Mouse (Mus musculus) CD4-positive, CD25-positive, alpha-beta regulatory T cell, adult 2 months (primary cell): ENCODE data around the gene Mycbpap.

Experiments
- DNase-seq: peaks from one replicate; pipeline ENCODE4 v3.0.0-alpha.2; 2012; ENCODE audit warnings: low read depth, low spot score

Gene Mycbpap

DNA sequence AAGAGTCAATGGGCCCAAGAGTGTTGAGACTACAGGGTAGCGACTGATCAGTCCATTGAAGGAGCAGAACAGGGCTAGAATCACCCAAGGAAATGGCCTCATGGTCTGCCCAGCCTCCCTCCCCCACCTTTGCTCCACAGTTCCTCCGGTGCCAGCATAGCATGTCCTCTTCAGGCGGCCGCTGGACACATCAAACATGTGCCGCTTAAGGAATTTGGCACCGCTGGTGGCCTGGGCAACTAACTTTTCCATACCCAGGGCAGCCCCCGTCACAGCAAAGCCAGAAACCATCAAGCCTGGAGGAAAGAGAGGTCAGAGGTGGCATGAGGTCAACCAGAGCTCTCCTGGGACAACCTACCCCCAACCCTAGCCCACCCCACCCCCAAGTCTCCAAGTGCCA is 39.6 kb downstream of the Mycbpap start:
- DNase-seq = no peak

DNA sequence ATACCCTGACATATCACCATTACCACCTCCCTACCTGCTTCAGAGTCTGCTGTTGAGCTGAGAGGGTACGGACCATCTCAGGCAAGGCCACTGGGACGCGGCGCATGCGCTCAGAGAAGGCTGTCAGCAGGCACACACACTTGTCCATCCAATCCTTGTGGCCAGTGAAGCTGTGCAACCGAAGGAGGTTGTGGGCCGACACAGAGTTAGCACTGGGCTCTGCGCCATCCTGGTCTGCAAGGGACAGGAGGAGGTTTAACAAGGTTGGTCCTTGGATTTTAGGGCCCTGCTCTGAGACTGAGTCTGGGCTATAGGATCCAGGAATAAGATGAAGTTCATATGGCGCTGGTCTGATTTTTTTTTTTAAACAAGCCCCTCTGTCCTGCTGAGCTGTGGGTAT is 41.2 kb downstream of the Mycbpap start:
- DNase-seq = no peak

GRCm38 (mm10) chr11:94477651-94478050 is 43.9 kb downstream of the Mycbpap start:
- no peak for DNase-seq

DNA sequence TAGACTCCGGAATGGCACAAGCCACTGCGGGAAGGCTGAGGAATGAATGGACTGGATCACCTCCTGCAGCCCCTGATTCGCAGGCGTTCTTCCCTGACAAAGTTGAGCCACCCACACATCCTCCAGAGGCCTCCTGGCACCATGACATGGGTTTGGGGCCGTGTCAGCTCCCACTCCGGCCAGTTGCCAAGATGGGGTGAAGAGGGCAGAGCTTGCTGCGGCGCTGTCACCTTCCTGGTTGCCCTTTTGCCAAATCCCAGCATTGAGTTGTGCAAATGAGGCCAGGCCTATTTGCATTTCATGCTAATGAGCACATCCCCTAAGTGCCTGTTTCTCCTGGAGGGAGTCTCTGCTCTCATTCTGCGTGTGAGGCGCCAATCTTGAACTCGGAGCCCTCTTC is 45.8 kb downstream of the Mycbpap start:
- no peak for DNase-seq

GRCm38 (mm10) chr11:94474544-94474910 is 47.0 kb downstream of the Mycbpap start:
- no peak for DNase-seq

DNA sequence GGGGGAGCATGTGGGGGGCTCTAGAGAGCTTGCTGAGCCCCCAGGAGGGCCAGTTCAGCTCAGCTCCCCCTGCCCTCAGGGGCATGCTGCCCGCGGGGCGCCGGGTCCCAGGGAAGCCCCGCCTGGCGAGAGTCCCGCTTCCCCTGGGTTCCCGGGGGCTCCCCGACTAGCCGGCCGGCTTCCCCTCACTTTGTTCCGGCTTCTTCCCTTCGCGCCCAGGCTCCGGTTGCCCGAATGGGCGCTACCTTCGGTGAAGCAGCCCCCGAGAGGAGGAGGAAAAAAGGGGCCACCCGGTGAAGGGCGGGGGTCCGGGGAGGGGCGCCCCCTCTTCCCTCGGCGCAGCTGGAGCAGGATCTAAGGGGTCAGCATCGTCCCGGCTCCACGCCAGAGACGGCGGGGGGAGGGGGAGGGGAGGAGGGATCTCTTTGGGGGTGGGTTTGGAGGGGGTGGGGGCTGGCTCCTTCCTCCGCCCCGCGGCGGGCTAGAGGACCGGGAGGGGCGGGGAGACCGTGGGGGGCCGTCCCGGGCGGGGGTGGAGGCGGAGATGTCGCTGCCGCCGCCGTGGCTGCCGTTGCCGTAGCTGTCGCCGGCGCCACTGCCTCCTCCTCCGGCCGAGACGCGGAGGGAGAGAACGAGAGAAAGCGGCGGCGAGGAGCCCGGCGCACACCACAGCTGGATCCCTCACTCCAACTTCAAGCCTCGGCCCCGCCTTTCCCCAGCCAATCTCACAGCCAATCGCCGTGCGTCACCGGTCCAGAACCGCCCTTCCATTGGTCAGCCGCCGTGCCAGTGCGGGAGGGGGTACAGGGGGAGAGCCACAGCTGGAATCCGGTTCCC is 47.6 kb downstream of the Mycbpap start, which contains the start of gene Cacna1g:
Cacna1g (minus strand) TSS at position 492 of the 837 bp plus-strand sequence.
- peak; percentile 77 for DNase-seq

- peak; percentile 16 for DNase-seq
Observed at GRCm38 (mm10) chr11:94472916-94473706, 48.4 kb downstream of the Mycbpap start.

DNA sequence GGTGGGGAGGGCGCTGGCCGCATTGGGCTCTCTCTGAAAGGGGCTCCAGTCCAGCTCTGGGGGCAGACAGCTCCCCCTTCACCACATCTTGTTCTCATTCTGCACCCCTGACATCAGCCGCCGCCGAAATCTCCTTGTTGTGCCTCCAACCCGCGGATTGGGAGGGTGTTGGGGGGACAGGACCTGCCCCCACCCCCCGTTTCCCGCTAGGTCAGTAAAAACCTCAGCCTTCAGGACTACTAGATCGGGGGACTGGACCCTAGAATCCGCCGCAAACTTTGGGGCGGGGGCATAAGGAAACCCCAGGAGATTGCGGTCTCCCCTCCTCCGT is 49.0 kb downstream of the Mycbpap start:
- peak; percentile 37 for DNase-seq

GRCm38 (mm10) chr11:94471740-94472584 is 49.6 kb downstream of the Mycbpap start:
- DNase-seq = peak; percentile 20

DNA sequence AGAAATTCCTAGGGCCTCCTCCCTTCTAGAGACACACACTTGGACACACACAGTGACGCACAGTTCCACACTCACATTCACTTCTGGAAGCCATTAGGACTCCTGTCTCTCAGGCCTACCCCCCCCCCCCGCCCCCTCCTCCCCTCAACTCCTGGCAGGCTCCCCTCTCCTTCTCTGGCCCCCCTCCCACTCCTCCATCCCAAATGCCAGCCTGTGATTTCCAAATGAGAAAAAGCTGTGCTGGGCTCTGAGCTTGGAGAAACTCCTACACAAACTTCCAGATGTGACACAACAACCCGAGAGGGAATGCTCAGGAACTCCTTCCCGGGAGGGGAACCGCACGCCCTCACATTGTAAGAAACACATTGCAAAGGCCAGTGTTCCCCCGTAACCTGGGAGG is 51.2 kb downstream of the Mycbpap start:
- DNase-seq = no peak

DNA sequence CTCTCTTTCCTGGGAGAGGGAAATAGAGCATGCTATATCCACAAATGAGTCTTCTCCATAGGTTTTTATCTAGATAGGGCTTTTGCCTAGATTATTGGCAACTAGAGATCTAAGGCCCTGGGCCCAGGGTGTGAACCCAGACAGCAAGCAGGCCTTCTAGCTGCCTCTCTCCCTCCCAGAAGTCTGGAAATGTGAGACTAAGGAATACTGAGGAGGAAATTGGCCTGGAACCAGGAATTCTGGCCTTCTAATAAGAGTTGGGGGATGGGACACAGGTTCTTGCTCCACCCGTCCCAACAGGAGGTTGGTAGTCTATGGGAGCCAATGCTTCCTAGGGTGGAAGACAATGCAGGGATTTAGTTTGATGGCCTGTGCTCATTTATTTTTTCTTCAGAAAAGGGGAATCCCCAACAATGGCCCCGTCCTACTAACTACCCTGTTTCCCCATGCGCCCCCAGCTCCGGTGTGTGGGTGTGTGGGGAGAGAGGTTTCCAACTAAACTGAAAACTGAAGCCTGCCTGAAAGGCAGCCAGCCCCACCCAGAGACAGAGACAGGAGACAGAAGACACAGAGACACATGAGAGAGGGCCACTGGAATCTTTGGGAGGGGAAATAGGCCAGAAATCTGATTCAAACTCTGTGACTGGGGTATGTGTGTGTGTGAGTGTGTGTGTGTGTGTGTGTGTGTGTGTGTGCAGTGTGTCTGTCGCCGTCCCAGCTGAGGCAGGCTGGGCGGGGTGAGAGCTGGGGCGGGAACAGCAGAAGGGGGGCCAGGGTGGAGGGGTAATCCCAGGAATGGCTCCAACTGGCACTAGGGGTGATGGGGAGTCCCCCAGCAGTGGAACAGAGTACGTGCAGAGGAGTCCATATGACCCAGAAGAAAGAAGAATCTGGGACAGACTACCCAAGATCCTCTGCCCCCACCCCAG is 52.1 kb downstream of the Mycbpap start:
- no peak for DNase-seq

- DNase-seq = no peak
Observed at GRCm38 (mm10) chr11:94468582-94469064, 52.9 kb downstream of the Mycbpap start.

DNA sequence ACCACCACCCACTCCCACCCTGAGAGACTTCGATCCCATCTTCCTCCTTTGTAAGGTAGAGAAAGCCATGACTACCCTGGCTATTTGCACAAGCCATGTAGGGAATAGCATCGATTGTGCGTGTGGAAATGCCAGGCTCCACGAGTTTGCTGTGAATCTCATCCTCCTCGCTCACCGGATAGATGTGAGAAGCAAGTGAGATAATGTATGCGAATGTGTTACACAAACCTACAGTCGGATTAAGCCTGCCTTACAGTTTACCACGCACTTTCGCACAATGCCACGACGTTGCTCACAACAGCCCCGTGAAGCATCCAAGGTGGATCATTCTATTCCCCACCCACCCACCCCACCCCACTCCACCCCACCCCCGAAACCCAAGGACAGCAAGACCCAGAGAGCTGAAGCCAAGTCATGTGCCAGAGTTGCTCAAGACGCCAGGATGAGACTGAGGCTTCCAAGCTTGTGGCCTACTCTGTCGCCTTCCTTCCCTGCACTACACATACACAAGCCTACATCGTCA is 55.1 kb downstream of the Mycbpap start:
- DNase-seq = no peak

DNA sequence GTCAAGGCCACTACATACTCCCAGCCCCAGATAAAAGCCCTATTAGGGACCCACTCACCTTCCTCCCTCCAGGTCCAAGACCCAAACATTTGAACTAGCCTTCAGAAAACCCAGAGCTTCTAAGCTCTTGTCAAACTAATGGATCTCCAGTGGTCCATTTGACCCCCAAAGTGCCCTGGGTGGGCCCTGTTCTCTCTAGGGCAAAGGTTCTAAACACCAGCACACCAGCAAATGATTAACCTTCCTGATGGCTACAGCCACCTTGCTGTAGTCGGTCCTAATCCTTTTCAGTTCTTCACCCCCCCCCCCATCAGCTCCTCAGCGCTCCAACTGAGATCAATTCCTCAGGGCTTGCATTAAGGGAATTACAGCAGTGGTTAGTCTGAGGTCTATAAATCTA is 57.4 kb downstream of the Mycbpap start:
- no peak for DNase-seq

- DNase-seq = no peak
Observed at GRCm38 (mm10) chr11:94461856-94462255, 59.7 kb downstream of the Mycbpap start.

DNA sequence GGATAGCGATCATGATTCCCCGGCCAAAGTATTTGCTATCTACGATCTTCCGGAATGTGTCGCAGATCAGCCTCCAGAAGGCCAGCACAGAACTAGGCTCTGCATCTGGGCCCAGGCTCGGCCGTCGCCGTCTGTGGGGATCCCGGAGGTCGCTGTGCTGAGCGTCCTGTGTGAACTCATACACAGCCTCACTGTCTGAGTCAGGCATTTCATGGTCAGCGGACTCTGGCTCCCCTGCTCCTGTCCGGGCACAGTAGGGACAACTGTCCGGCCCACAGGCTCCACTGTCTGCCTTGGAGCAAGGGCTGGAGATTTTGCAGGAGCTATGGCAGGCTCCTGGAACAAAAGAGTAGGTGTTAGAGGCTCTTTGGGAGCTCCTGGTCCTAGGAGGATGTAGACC is 64.5 kb downstream of the Mycbpap start:
- no peak for DNase-seq

- no peak for DNase-seq
Observed at GRCm38 (mm10) chr11:94456347-94456746, 65.2 kb downstream of the Mycbpap start.

DNA sequence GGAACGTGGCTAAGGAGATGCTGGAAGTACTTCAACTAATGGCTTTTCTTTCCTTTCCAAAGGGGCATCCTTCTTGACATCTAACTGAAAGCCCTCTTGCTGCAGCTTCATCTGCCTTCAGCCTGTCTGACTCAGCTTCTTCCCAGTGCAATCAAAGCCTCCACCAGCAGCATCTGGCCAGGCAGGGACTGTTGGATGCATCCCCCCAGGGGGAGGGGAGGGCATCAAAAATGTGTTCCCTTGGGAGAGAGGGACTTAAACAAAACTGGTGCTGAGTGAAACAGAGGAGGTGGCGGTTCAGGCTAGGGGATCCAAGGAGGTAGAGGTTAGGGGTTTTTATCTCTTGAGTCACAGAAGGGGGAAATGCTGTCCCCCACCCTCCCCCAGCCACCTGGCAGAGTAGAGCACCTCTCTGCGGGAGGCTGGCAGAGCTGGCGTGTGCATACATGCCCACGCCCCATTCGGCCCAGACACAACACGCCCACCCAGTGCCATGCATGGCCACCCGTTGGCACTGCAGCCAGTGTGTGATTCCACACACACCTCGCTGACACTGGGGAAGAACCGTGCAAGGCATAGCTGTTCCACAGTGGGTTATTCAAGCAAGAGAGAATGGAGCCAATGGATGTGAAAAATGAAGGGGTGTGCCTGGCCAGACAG is 66.3 kb downstream of the Mycbpap start:
- DNase-seq = no peak

DNA sequence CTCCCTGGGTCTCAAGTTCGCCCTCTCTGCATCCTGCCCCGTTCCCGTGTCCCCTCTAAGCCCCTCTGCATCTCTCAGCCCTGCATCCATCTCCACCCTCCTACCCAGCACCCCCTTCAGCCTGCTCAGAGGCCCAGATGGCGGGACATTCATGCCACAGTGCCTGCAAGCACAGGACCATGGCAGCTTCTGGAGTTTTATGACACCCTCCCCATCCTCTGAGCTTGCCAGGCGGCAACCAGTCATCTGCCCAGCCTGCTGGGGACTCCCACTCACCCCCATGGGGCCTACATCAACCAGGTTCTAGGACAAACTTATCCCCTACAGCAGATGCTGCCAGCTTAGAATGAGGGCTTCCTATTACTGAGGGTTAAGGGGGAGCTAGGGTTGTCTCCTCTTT is 66.8 kb downstream of the Mycbpap start:
- DNase-seq = no peak
